Mouse (Mus musculus): ENCODE measurements around the gene Olfr1295.

The Olfr1295 gene

GRCm38 (mm10) chr2:111569581-111569980, at the start of gene Olfr1295:
Olfr1295 (minus strand) TSS chr2:111569681.
- no peak for DNase-seq (ENCODE audit: low read depth)

GRCm38 (mm10) chr2:111540191-111540590, 29.3 kb downstream of the Olfr1295 start, which contains the start of gene Olfr1294:
Olfr1294 (minus strand) TSS chr2:111540291.
- no peak for DNase-seq (ENCODE audit: low read depth)

DNA sequence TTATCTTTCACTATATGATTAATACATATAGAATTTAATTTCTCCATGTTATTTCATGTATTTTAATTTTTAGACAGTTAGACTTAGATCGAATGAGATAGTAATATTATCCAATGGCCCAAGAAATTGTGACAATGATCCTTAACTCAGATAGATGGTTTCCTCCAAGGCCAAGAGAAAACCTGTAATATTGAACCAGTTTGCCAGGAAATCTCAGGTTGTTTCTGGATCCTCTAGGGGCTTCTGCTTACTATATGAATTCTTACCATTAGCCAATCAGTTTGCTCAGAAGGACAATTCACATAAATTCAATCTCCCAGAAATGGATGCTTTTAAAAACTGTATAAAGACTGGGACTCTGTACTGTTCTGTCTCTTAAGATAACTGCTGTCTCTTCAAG, 44.6 kb downstream of the Olfr1295 start, which contains the start of gene Olfr1293-ps:
Olfr1293-ps (plus strand) TSS at position 301 of the 400 bp plus-strand sequence.
- DNase-seq (ENCODE audit: low read depth) = no peak

- no peak for DNase-seq (ENCODE audit: low read depth)
Measured at GRCm38 (mm10) chr2:111517451-111517850, 52.0 kb downstream of the Olfr1295 start.
